Mouse (Mus musculus): ENCODE measurements at regions not wholly inside any gene's neighbourhood (a gene's known extent, or its start where the extent isn't known, plus 50 kb on each side); places are given as distances from the start of the nearest gene placed in this dataset.

DNA sequence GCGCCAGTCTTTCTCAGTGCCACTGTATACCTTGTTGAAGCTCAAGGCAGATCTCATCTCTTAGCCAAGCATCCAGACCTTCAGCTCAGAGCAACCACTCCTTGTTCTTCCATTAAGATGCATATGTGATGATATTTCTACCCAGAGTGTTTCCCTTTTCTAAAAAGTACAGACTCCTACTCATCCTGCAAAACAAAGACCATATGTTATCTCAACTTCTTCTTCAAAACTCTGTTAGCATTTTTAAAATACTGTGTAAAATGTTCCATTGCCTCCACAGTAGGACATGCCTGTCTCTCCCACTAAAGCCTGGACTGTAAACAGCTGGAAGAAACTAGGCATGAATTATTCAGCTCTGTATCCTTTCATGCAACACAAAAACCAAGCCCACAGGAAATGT, 184.4 kb downstream of the Nuf2 start:
- TF ChIP-seq CTCF (IDR thresholded peaks at IDR 0.05; ENCODE audit: extremely low read depth, insufficient read depth, low read length) (no peak), POLR2A (IDR thresholded peaks at IDR 0.05; ENCODE audit: extremely low read depth, insufficient read depth, low read length) (no peak)
